Mouse (Mus musculus) lung, postnatal 14 days (tissue): ENCODE measurements around the gene Alkbh7.

Experiments
- DNase-seq: peaks from one replicate; pipeline ENCODE4 v3.0.0; 2021

Gene Alkbh7

GRCm38 (mm10) chr17:56997029-56997667, at the start of gene Alkbh7:
Gene Alkbh7, plus strand, starts transcription at chr17:56997339.
- peak; percentile 95 for DNase-seq

GRCm38 (mm10) chr17:56950915-56951314, 46.2 kb upstream of the Alkbh7 start:
- peak; percentile 78 for DNase-seq

- DNase-seq: no peak
These were observed 44.5 kb upstream of the Alkbh7 start for GRCm38 (mm10) chr17:56952639-56953038.

- no peak for DNase-seq
These were observed 42.3 kb upstream of the Alkbh7 start for GRCm38 (mm10) chr17:56954871-56955270.

GRCm38 (mm10) chr17:56957763-56958429, 39.2 kb upstream of the Alkbh7 start:
- peak; percentile 30 for DNase-seq

GRCm38 (mm10) chr17:56958667-56959066, 38.5 kb upstream of the Alkbh7 start:
- DNase-seq: no peak

GRCm38 (mm10) chr17:56961880-56962279, 35.3 kb upstream of the Alkbh7 start:
- no peak for DNase-seq

- DNase-seq: no peak
These were observed 34.3 kb upstream of the Alkbh7 start for GRCm38 (mm10) chr17:56962642-56963405.

- DNase-seq: no peak
These were observed 33.5 kb upstream of the Alkbh7 start for GRCm38 (mm10) chr17:56963646-56964045.

- no peak for DNase-seq
These were observed 27.8 kb upstream of the Alkbh7 start for GRCm38 (mm10) chr17:56969321-56969720.

- DNase-seq: no peak
These were observed 27.1 kb upstream of the Alkbh7 start for GRCm38 (mm10) chr17:56970081-56970480.

GRCm38 (mm10) chr17:56973956-56974707, 23.0 kb upstream of the Alkbh7 start:
- no peak for DNase-seq

- no peak for DNase-seq
These were observed 22.4 kb upstream of the Alkbh7 start for GRCm38 (mm10) chr17:56974708-56975240.

GRCm38 (mm10) chr17:56975391-56975790, 21.7 kb upstream of the Alkbh7 start:
- no peak for DNase-seq

GRCm38 (mm10) chr17:56976531-56977390, 20.4 kb upstream of the Alkbh7 start:
- no peak for DNase-seq

- no peak for DNase-seq
These were observed 17.6 kb upstream of the Alkbh7 start for GRCm38 (mm10) chr17:56979524-56979923.

GRCm38 (mm10) chr17:56981049-56981448, 16.1 kb upstream of the Alkbh7 start:
- no peak for DNase-seq

GRCm38 (mm10) chr17:56982013-56982412, 15.1 kb upstream of the Alkbh7 start, which contains the start of gene Acer1:
Gene Acer1, minus strand, starts transcription at chr17:56982126.
- DNase-seq: no peak

GRCm38 (mm10) chr17:56984886-56985285, 12.3 kb upstream of the Alkbh7 start:
- DNase-seq: no peak

GRCm38 (mm10) chr17:56985656-56986055, 11.5 kb upstream of the Alkbh7 start:
- no peak for DNase-seq

GRCm38 (mm10) chr17:56986105-56986805, 10.9 kb upstream of the Alkbh7 start:
- DNase-seq: no peak
